Mouse (Mus musculus) hindbrain, embryonic 13.5 days (tissue): ENCODE data around the gene Rlim. TPM values are rescaled to one million over a fixed set of nuclear protein-coding genes. Genes with fewer than 3 reads are reported as not detected.

Source experiments
- ATAC-seq: fragments of 200-750 bp; cut with Nextera tagmentation; 2 replicates; pipeline ENCODE4 v1.8.0; 2017; ENCODE audit warnings: moderate TSS enrichment; ENCODE audit not compliant: low FRiP score
- H3K27ac ChIP-seq: fragments of 300-500 bp; sonication (generic); 2 replicates; pipeline ENCODE4 v1.5.1; 2015; ENCODE audit warnings: inconsistent platforms, mild to moderate bottlenecking, moderate library complexity
- H3K27me3 ChIP-seq: fragments of 300-500 bp; sonication (generic); 2 replicates; pipeline ENCODE4 v1.6.1; 2015; ENCODE audit warnings: mild to moderate bottlenecking, inconsistent platforms
- H3K36me3 ChIP-seq: fragments of 300-500 bp; sonication (generic); 2 replicates; pipeline ENCODE4 v1.6.1; 2015; ENCODE audit warnings: mild to moderate bottlenecking, inconsistent platforms
- H3K4me1 ChIP-seq: fragments of 300-500 bp; sonication (generic); replicated peaks from 2 replicates; pipeline ENCODE4 v1.6.1; 2015; ENCODE audit warnings: inconsistent platforms
- H3K4me2 ChIP-seq: fragments of 300-500 bp; sonication (generic); 2 replicates; pipeline ENCODE4 v1.6.1; 2015; ENCODE audit warnings: inconsistent platforms, mild to moderate bottlenecking, moderate library complexity
- H3K4me3 ChIP-seq: fragments of 300-500 bp; sonication (generic); 2 replicates; pipeline ENCODE4 v1.5.1; 2015; ENCODE audit warnings: mild to moderate bottlenecking, inconsistent platforms
- H3K9ac ChIP-seq: fragments of 300-500 bp; sonication (generic); 2 replicates; pipeline ENCODE4 v1.6.1; 2015; ENCODE audit warnings: mild to moderate bottlenecking, inconsistent platforms
- H3K9me3 ChIP-seq: fragments of 300-500 bp; sonication (generic); 2 replicates; pipeline ENCODE4 v1.6.1; 2016; ENCODE audit warnings: inconsistent platforms
- WGBS: fragments of 180-500 bp; shearing (Covaris S2); methylation state at CpG from one replicate; pipeline ENCODE4 v1.1.7; 2015; 5-methylcytosine and 5-hydroxymethylcytosine counted together
- polyA plus RNA-seq: library from polyadenylated mRNA; unstranded; fragments of >200 nt; fragmentation: Nextera tagmentation; extraction: Ambion mirVana; gene quantifications from 2 replicates; pipeline ENCODE4 v1.2.1, GENCODE M21; 2015

Rlim gene
- 31.3 and 32.1 TPM in 2 replicates for polyA plus RNA-seq

DNA sequence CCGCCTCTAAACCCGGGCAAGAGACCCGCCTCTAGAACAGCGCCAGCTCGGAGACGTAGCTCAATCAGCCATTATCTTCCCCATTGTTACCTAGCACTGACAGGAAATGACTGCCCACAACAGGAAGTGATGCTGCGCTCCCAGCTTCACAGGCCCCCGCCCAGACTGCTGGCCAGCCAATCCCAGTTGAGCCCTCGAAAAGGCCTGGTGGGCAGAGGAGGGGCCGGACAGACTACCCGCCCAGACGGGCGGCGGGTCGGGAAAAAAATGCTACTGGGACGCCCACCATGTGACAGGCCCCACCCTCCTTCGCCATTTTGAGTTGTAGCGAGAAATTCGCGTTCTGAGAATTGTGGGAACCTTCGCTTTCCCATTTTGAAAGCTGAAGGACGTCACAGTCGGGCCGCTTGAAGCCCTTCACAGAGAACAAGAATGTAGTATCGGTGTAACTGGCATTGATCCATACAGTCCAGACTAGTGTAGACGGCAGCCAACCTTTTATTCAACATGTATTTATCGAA lies at the start of gene Rlim:
Gene Rlim, minus strand, starts transcription at position 116 of the 521 bp plus-strand sequence.
- peaks cover 37% of the 10 kb centered on the region for H3K27me3 ChIP-seq
- 0 out of 2 replicates have a peak, but pooled peaks cover 6% of the 10 kb centered on the region for H3K36me3 ChIP-seq
- peak within 1 kb of the TSS; percentile 61 for H3K4me2 ChIP-seq
- peak within 1 kb of the TSS; percentile 70 for H3K4me3 ChIP-seq
- no peaks in the 10 kb centered on the region for H3K9me3 ChIP-seq
- H3K9ac ChIP-seq: peak within 1 kb of the TSS; percentile 88
- ATAC-seq: peak; percentile 100
- H3K27ac ChIP-seq: peak within 1 kb of the TSS; percentile 94
- WGBS: 15% methylated on average over 26 of the region's 27 CpGs
- 0 out of 2 replicates have a peak, but pooled peaks cover 3% of the 10 kb centered on the region for H3K4me1 ChIP-seq

DNA sequence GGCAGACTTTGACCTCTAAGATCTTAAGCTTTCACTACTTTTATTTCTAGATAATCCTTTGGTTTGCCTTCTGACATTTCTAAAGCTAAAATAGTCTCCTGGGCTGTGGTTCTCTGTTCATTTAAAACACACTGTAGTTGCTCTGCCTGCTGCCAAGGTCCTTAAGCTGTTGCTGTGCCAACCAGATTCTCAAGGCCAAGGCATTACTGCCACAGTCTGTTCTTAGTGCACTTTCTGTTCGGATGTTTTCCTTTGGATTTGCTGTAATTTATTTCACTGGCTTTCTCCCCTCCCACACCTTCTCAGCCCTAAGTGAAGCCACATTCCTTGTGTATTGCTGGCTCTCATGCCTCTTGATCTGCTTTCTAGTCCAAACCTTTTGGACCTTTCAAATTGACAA lies 36.1 kb upstream of the Rlim start:
- H3K27ac ChIP-seq: no peak overlapping the region
- H3K27me3 ChIP-seq: peaks cover 36% of the 10 kb centered on the region; the same call in 1 of the 2 replicates
- WGBS: 62% methylated on average over 1 of the region's 1 CpGs
- no peaks in the 10 kb centered on the region for H3K9me3 ChIP-seq
- no peaks in the 10 kb centered on the region for H3K4me1 ChIP-seq
- no peak overlapping the region for H3K4me3 ChIP-seq
- no peak overlapping the region for H3K4me2 ChIP-seq
- no peak for ATAC-seq
- H3K9ac ChIP-seq: no peak overlapping the region
- H3K36me3 ChIP-seq: no peaks in the 10 kb centered on the region

DNA sequence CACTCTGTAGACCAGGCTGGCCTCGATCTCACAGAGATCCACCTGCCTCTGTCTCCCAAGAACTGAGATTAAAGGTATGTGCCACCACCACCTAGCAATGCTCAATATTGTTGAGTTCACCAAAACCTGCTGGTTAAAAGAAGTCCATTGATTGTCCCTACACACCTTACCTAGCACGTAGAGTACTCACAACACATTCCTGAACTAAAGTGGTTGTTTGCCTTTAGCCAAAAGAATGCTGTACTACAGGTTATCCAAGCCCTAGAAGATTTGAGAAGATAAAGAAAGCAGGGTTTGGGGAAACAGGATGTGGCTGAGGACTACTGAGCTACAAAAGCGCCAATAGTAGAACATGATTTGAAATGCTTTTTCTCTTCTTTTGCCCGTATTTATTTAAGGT lies 34.0 kb upstream of the Rlim start:
- Histone ChIP-seq H3K4me1 (no peaks in the 10 kb centered on the region), H3K27ac (no peak overlapping the region), H3K27me3 (peaks cover 39% of the 10 kb centered on the region; the same call in 1 of the 2 replicates), H3K4me3 (no peak overlapping the region), H3K9me3 (no peaks in the 10 kb centered on the region), H3K36me3 (no peaks in the 10 kb centered on the region), H3K9ac (no peak overlapping the region), H3K4me2 (no peak overlapping the region)
- ATAC-seq: no peak
- 89% methylated on average over 4 of the region's 4 CpGs for WGBS

DNA sequence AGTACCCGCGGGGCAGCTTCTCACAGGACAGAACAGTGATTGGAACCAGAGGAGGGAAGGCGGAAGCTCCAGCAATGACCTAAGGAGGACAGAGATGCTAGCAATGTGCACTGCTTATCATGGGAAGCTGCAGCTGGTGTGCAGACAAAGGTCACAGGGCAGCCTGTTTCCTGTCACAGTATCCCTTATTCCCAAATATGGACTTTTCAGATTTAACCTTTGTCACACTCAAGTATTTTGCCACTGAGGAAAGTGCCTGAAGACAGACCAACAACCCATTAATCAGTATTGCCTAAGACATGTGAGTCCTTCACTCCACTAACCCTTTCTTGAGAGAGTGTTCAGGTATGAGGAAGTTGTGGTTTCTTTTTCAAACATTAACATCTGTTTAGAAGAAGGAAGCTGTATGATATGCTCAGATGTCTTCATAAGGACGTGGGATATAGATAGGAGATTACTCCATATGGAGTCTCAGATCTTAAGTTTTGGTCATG lies 32.3 kb upstream of the Rlim start:
- no peak for ATAC-seq

DNA sequence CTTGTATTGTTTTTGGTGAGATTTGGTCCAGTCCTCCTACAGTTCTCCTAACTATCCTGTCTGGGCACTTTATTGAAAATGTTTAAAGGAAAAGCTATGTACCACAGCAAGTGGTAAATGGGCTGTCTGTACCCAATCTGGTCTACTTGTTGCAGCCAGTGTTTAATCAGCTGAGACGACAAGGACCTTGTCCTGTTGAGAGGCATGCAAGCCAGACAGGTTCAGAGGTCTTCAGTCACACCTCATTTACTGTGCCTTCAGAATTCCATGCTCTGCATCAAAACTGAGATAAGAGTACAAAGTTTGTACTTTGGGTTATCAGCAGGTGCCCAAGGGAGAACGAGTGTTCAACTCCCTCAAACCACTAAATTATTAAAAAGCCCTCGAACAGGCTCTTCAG lies 13.7 kb upstream of the Rlim start:
- Histone ChIP-seq H3K4me2 (no peak overlapping the region), H3K36me3 (no peaks in the 10 kb centered on the region), H3K9me3 (no peaks in the 10 kb centered on the region), H3K9ac (no peak overlapping the region), H3K4me1 (no peaks in the 10 kb centered on the region), H3K27me3 (peaks cover 47% of the 10 kb centered on the region), H3K27ac (no peak overlapping the region), H3K4me3 (no peak overlapping the region)
- WGBS: 61% methylated on average over 3 of the region's 3 CpGs
- ATAC-seq: no peak

More for the DNA sequence above, 32.3 kb upstream of the Rlim start:
- Histone ChIP-seq H3K9ac (no peak overlapping the region), H3K4me1 (no peaks in the 10 kb centered on the region), H3K36me3 (no peaks in the 10 kb centered on the region), H3K4me3 (no peak overlapping the region), H3K4me2 (no peak overlapping the region), H3K9me3 (no peaks in the 10 kb centered on the region), H3K27me3 (peaks cover 40% of the 10 kb centered on the region; the same call in 1 of the 2 replicates), H3K27ac (no peak overlapping the region)
- 69% methylated on average over 4 of the region's 4 CpGs for WGBS

DNA sequence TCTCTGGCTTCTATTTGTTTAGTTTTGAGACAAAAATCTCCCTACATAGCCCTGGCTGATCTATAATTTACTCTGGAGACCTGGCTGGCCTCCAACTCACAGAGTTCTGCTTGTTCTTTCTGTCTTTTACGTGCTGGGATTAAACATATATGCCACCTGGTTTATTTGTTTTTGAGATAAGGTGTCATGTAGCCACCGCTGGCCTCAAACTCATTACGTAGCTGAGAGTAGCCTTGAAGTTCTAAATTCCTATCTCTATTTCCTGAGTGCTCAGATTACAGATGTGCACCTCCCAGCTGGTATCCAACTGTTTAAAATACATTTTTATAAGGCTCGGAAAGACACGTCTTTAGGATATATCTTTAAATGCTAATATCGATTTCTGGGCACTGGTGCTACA lies 12.8 kb upstream of the Rlim start:
- H3K4me1 ChIP-seq: no peaks in the 10 kb centered on the region
- H3K9ac ChIP-seq: no peak overlapping the region
- no peak overlapping the region for H3K4me3 ChIP-seq
- H3K27me3 ChIP-seq: peaks cover 50% of the 10 kb centered on the region
- H3K27ac ChIP-seq: no peak overlapping the region
- H3K36me3 ChIP-seq: no peaks in the 10 kb centered on the region
- H3K9me3 ChIP-seq: no peaks in the 10 kb centered on the region
- no peak overlapping the region for H3K4me2 ChIP-seq
- 86% methylated on average over 6 of the region's 6 CpGs for WGBS
- no peak for ATAC-seq

DNA sequence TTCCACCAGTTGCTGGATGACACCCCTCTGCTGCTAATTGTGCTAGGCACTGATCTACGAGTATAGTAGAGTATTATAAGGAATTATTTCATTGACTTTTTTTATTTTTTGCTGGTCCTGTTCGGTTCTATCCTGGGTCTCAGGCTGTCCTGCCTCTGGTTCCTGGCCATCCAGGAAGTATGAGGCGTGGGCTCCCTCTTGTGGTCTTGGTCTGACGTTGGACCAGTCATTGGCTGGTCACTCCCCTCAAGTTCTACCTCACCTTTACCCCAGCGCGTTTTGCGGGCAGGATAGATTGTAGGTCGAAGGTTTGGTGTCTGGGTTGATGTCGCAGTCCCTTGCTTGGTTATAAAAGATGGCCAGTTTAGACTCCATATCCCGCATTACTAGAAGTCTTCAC lies 10.6 kb upstream of the Rlim start:
- Histone ChIP-seq H3K4me1 (no peaks in the 10 kb centered on the region), H3K9me3 (no peaks in the 10 kb centered on the region), H3K27ac (no peak overlapping the region), H3K36me3 (no peaks in the 10 kb centered on the region), H3K27me3 (peaks cover 62% of the 10 kb centered on the region), H3K9ac (no peak overlapping the region), H3K4me3 (no peak overlapping the region), H3K4me2 (no peak overlapping the region)
- WGBS: 46% methylated on average over 10 of the region's 10 CpGs
- no peak for ATAC-seq

DNA sequence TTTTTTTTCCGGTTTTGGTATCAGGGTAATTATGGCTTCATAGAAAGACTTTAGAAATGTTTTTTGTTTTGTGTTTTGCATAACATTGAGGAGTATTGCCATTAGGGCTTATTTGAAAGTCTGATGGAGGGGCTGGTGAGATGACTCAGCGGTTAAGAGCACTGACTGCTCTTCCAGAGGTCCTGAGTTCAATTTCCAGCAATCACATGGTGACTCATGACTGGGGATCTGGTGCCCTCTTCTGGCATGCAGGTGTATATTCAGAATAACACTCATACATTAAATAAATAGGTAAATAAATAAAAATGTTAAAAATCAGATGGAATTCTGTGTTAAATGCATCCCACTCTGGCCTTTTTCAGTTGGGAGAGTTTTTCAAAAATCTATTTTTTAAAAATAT lies 9.3 kb upstream of the Rlim start:
- no peak for ATAC-seq
- H3K27me3 ChIP-seq: peaks cover 65% of the 10 kb centered on the region
- H3K4me1 ChIP-seq: no peaks in the 10 kb centered on the region
- H3K27ac ChIP-seq: no peak overlapping the region
- H3K4me2 ChIP-seq: no peak overlapping the region
- WGBS: 61% methylated on average over 2 of the region's 2 CpGs
- H3K9me3 ChIP-seq: no peaks in the 10 kb centered on the region
- no peak overlapping the region for H3K9ac ChIP-seq
- no peaks in the 10 kb centered on the region for H3K36me3 ChIP-seq
- H3K4me3 ChIP-seq: no peak overlapping the region

DNA sequence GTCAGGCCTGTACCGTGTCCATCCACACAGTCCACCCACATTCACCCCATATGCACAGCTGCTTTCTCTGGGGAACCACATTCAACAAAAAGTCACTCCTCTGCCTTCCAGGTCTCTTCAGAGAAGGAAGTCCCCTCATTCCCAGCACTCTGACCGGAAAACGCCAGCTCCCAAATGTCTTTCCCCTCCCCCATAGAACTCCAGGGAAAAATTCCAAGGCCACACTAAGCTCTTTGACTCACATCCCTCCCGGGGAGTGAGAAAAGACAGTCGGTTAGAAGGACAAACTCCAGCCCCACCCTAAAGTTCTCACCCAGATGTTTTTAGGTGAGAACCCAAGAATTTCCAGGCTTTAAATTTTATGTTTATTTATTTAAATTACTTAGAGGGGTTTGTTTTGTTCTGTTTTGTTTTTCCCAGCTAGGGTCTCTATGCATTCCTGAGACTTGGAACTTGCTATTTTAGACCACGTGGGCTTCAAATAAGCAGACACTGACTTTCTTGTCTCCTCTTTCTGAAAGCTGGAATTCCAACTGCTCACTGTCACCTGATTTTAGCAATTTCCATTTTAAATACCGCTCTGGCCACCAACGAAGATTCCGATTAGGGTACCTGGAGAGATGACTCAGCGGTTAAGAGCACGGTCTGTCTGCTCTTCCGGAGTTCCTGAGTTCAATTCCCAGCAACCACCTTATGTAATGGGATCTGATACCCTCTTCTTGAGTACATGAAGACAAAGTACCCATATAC lies 6.3 kb upstream of the Rlim start:
- Histone ChIP-seq H3K9ac (no peak overlapping the region), H3K4me1 (no peaks in the 10 kb centered on the region), H3K9me3 (no peaks in the 10 kb centered on the region), H3K4me2 (no peak overlapping the region), H3K27ac (no peak overlapping the region), H3K36me3 (no peaks in the 10 kb centered on the region), H3K4me3 (no peak overlapping the region), H3K27me3 (peaks cover 56% of the 10 kb centered on the region)
- no peak for ATAC-seq
- 24% methylated on average over 12 of the region's 12 CpGs for WGBS

DNA sequence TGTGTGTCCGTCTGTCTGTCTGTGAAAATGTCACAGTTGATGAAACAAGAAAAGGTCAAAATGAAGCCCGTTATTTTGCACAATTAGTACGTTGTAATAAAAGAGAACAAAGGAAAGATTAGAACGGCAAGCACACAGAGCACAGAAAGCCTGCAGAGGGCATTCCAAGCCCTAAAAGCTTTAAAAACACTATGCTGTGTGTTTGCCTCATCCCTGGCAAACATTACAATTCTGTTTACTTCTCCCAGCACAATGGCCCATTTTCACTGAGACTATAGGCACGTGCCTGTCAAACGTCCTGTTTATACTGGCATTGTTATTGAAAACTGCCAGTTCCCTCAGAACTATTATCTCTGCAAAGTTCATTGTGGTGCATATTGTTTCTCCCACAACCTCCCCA lies 5.1 kb upstream of the Rlim start:
- no peaks in the 10 kb centered on the region for H3K4me1 ChIP-seq
- no peak overlapping the region for H3K4me2 ChIP-seq
- H3K9me3 ChIP-seq: no peaks in the 10 kb centered on the region
- no peak overlapping the region for H3K27ac ChIP-seq
- ATAC-seq: no peak
- no peak overlapping the region for H3K4me3 ChIP-seq
- peaks cover 58% of the 10 kb centered on the region for H3K27me3 ChIP-seq
- WGBS: 11% methylated on average over 6 of the region's 6 CpGs
- no peak overlapping the region for H3K9ac ChIP-seq
- H3K36me3 ChIP-seq: no peaks in the 10 kb centered on the region

DNA sequence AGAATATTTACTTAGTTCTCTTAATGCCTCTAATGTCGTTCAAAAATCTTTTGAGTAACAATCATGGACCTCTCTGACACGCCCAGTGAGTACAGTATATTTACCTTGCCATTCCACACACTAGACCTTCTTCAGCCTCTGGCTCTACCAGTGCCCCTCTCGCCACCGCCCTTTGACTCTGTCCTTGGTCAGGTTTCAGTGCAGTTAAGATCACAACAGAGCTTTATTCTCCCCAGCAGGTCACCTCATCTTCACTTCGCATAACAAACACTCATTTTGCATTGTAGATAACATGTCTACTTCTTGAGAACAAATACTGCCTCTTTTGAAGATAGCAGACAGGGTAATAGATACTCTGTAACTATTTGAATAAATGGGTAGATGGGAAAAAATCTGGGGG lies 3.9 kb upstream of the Rlim start:
- no peak overlapping the region for H3K4me2 ChIP-seq
- H3K36me3 ChIP-seq: no peaks in the 10 kb centered on the region
- 26% methylated on average over 5 of the region's 5 CpGs for WGBS
- H3K9ac ChIP-seq: no peak overlapping the region
- no peaks in the 10 kb centered on the region for H3K4me1 ChIP-seq
- no peaks in the 10 kb centered on the region for H3K9me3 ChIP-seq
- no peak overlapping the region for H3K27ac ChIP-seq
- H3K4me3 ChIP-seq: no peak overlapping the region
- H3K27me3 ChIP-seq: peaks cover 66% of the 10 kb centered on the region
- ATAC-seq: no peak

DNA sequence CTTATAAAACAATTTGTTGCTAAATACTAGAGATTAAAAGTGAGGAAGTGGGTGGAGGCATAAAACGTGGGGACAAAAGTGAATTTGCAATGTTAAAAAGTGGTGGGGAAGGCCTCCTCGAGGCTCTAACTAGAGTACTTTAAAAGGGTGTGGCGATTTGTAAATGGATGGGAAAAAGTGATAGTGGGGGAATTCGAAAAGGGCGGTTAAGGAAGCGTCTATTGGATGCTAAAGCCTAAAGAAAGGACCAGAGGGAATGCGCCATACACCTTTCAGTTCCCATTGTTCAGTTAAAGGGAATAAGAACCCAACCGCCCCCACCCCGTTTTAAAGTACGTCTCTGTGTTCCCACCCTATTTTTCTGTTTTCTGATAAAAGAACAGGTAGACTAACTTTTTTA lies 722 bp upstream of the Rlim start:
- Histone ChIP-seq H3K9ac (no peak overlapping the region), H3K27ac (peak overlapping the region; percentile 83), H3K27me3 (peaks cover 40% of the 10 kb centered on the region), H3K4me2 (peak overlapping the region; percentile 47), H3K9me3 (no peaks in the 10 kb centered on the region), H3K4me3 (peak overlapping the region; percentile 70), H3K36me3 (0 out of 2 replicates have a peak, but pooled peaks cover 4% of the 10 kb centered on the region), H3K4me1 (0 out of 2 replicates have a peak, but pooled peaks cover 3% of the 10 kb centered on the region)
- 83% methylated on average over 10 of the region's 10 CpGs for WGBS
- no peak for ATAC-seq
